Mouse (Mus musculus) liver, embryonic 15.5 days (tissue): Measurements from ENCODE around the gene P4ha3. TPM values are rescaled to one million over a fixed set of nuclear protein-coding genes. Genes with fewer than 3 reads are reported as not detected.

Experiments
- ATAC-seq: fragments of 200-750 bp; cut with Nextera tagmentation; 2 replicates; pipeline ENCODE4 v1.8.0; 2017; ENCODE audit warnings: moderate number of reproducible peaks, mild to moderate bottlenecking, moderate library complexity; ENCODE audit not compliant: insufficient read depth
- H3K27ac ChIP-seq: fragments of 300-500 bp; sonication (generic); replicated peaks from 2 replicates; pipeline ENCODE4 v1.5.1; 2015; ENCODE audit warnings: mild to moderate bottlenecking, inconsistent platforms
- H3K27me3 ChIP-seq: fragments of 300-500 bp; sonication (generic); 2 replicates; pipeline ENCODE4 v1.6.1; 2015; ENCODE audit warnings: mild to moderate bottlenecking, inconsistent platforms
- H3K36me3 ChIP-seq: fragments of 300-500 bp; sonication (generic); replicated peaks from 2 replicates; pipeline ENCODE4 v1.6.1; 2015; ENCODE audit warnings: moderate library complexity, mild to moderate bottlenecking, inconsistent platforms
- H3K4me1 ChIP-seq: fragments of 300-500 bp; sonication (generic); replicated peaks from 2 replicates; pipeline ENCODE4 v1.6.1; 2015; ENCODE audit warnings: inconsistent platforms
- H3K4me2 ChIP-seq: fragments of 300-500 bp; sonication (generic); 2 replicates; pipeline ENCODE4 v1.6.1; 2015; ENCODE audit warnings: moderate library complexity, mild to moderate bottlenecking, inconsistent platforms
- H3K4me3 ChIP-seq: fragments of 300-500 bp; sonication (generic); replicated peaks from 2 replicates; pipeline ENCODE4 v1.5.1; 2015; ENCODE audit warnings: mild to moderate bottlenecking, inconsistent platforms
- H3K9ac ChIP-seq: fragments of 300-500 bp; sonication (generic); 2 replicates; pipeline ENCODE4 v1.6.1; 2015; ENCODE audit warnings: moderate library complexity, mild to moderate bottlenecking, inconsistent platforms
- H3K9me3 ChIP-seq: fragments of 300-500 bp; sonication (generic); replicated peaks from 2 replicates; pipeline ENCODE4 v1.6.1; 2016; ENCODE audit warnings: inconsistent platforms
- WGBS: fragments of 180-500 bp; shearing (Covaris S2); methylation state at CpG from one replicate; pipeline ENCODE4 v1.1.7; 2015; ENCODE audit warnings: mixed read lengths; ENCODE audit not compliant: insufficient replicate concordance; 5-methylcytosine and 5-hydroxymethylcytosine counted together
- polyA plus RNA-seq: library from polyadenylated mRNA; unstranded; fragments of >200 nt; fragmentation: Nextera tagmentation; extraction: Ambion mirVana; gene quantifications from 2 replicates; pipeline ENCODE4 v1.2.1, GENCODE M21; 2015

P4ha3 gene
- polyA plus RNA-seq, 1 experiment from 2014 or later: 1.0 TPM

- Histone ChIP-seq H3K27ac (no peak overlapping the region), H3K9me3 (no peaks in the 10 kb centered on the region), H3K36me3 (peaks cover 60% of the 10 kb centered on the region), H3K27me3 (no peaks in the 10 kb centered on the region), H3K9ac (no peak overlapping the region), H3K4me1 (no peaks in the 10 kb centered on the region), H3K4me2 (no peak overlapping the region), H3K4me3 (no peak overlapping the region)
- ATAC-seq: no peak
- WGBS: 54% methylated on average over 3 of the region's 3 CpGs
Measured at GRCm38 (mm10) chr7:100331269-100331668, 45.9 kb downstream of the P4ha3 start.

- Histone ChIP-seq H3K4me2 (no peak overlapping the region), H3K27ac (no peak overlapping the region), H3K9me3 (no peaks in the 10 kb centered on the region), H3K27me3 (no peaks in the 10 kb centered on the region), H3K4me3 (no peak overlapping the region), H3K36me3 (peaks cover 80% of the 10 kb centered on the region), H3K9ac (no peak overlapping the region), H3K4me1 (no peaks in the 10 kb centered on the region)
- WGBS: 88% methylated on average over 2 of the region's 2 CpGs
- ATAC-seq: no peak
Measured at GRCm38 (mm10) chr7:100335921-100336320, 50.6 kb downstream of the P4ha3 start.

GRCm38 (mm10) chr7:100354984-100355383, 69.7 kb downstream of the P4ha3 start:
- ATAC-seq: no peak
- Histone ChIP-seq H3K9ac (no peak overlapping the region), H3K27ac (no peak overlapping the region), H3K4me2 (no peak overlapping the region), H3K4me3 (no peak overlapping the region), H3K9me3 (no peaks in the 10 kb centered on the region), H3K27me3 (no peaks in the 10 kb centered on the region), H3K4me1 (no peaks in the 10 kb centered on the region), H3K36me3 (peaks cover 11% of the 10 kb centered on the region; the same call in 1 of the 2 replicates)
- 74% methylated on average over 4 of the region's 4 CpGs for WGBS

DNA sequence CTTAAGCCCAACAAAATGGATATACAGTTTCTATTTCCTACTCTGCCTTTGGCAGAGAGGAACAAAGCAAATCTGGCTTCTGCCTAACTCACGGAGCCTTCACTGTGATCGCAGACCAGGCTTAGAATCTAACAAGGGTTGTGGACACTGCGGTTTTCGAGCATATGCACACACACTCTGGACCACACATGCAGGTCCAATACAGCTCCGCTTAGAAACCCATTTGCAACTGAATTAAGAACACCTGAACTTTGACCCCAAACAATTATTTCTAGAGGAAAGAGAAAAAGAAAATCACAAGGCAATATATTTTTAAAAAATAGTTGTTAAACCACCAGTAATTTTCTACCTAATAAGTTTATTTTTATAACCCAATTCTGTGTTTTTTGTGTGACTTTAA, 71.0 kb downstream of the P4ha3 start:
- ATAC-seq: no peak
- H3K27ac ChIP-seq: no peak overlapping the region

GRCm38 (mm10) chr7:100356768-100357167, 71.4 kb downstream of the P4ha3 start:
- no peak for ATAC-seq
- 82% methylated on average over 1 of the region's 1 CpGs for WGBS

More for the DNA sequence above, 71.0 kb downstream of the P4ha3 start:
- no peaks in the 10 kb centered on the region for H3K27me3 ChIP-seq
- WGBS: 84% methylated on average over 5 of the region's 5 CpGs
- no peak overlapping the region for H3K9ac ChIP-seq
- H3K4me1 ChIP-seq: no peaks in the 10 kb centered on the region
- H3K9me3 ChIP-seq: no peaks in the 10 kb centered on the region
- H3K4me2 ChIP-seq: no peak overlapping the region
- H3K36me3 ChIP-seq: peaks cover 5% of the 10 kb centered on the region; the same call in 1 of the 2 replicates
- no peak overlapping the region for H3K4me3 ChIP-seq

GRCm38 (mm10) chr7:100357856-100358255, 72.5 kb downstream of the P4ha3 start:
- no peak overlapping the region for H3K9ac ChIP-seq

More at GRCm38 (mm10) chr7:100356768-100357167, 71.4 kb downstream of the P4ha3 start:
- H3K4me1 ChIP-seq: no peaks in the 10 kb centered on the region
- H3K9me3 ChIP-seq: no peaks in the 10 kb centered on the region
- no peaks in the 10 kb centered on the region for H3K27me3 ChIP-seq
- no peak overlapping the region for H3K27ac ChIP-seq
- 0 out of 2 replicates have a peak, but pooled peaks cover 3% of the 10 kb centered on the region for H3K36me3 ChIP-seq
- no peak overlapping the region for H3K4me2 ChIP-seq
- H3K9ac ChIP-seq: no peak overlapping the region
- H3K4me3 ChIP-seq: no peak overlapping the region

GRCm38 (mm10) chr7:100363162-100363561, 77.8 kb downstream of the P4ha3 start:
- no peak overlapping the region for H3K9ac ChIP-seq
- WGBS: 67% methylated on average over 2 of the region's 2 CpGs
- H3K27ac ChIP-seq: no peak overlapping the region
- H3K4me2 ChIP-seq: no peak overlapping the region
- H3K36me3 ChIP-seq: no peaks in the 10 kb centered on the region
- no peak overlapping the region for H3K4me3 ChIP-seq
- no peaks in the 10 kb centered on the region for H3K9me3 ChIP-seq
- ATAC-seq: no peak
- no peaks in the 10 kb centered on the region for H3K27me3 ChIP-seq
- peaks cover 11% of the 10 kb centered on the region; the same call in 1 of the 2 replicates for H3K4me1 ChIP-seq

More at GRCm38 (mm10) chr7:100357856-100358255, 72.5 kb downstream of the P4ha3 start:
- no peaks in the 10 kb centered on the region for H3K4me1 ChIP-seq
- no peak for ATAC-seq
- H3K4me3 ChIP-seq: no peak overlapping the region
- 0 out of 2 replicates have a peak, but pooled peaks cover 3% of the 10 kb centered on the region for H3K36me3 ChIP-seq
- no peaks in the 10 kb centered on the region for H3K27me3 ChIP-seq
- no peak overlapping the region for H3K27ac ChIP-seq
- no peaks in the 10 kb centered on the region for H3K9me3 ChIP-seq
- no peak overlapping the region for H3K4me2 ChIP-seq

DNA sequence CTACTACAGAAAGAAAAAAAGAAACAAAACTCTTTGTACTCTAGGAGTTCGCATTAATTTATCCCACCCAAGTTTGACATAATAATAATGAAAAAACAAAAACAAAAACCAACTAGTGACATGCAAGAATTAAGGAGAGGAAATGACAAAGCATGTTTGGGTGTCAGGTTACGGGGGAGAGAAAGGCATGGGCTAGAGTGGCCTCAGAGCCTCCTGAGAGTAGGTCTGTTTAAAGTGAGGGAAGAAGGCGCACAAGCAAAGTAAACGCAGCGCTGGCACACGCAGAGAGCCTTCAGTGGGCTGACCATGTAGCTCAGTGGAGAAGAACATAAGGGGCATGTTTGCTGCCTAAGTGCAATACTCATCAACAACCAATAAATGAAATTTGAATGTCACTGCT, 79.6 kb downstream of the P4ha3 start:
- H3K27me3 ChIP-seq: no peaks in the 10 kb centered on the region
- H3K4me1 ChIP-seq: peaks cover 18% of the 10 kb centered on the region; the same call in 1 of the 2 replicates
- no peak overlapping the region for H3K9ac ChIP-seq
- no peak overlapping the region for H3K27ac ChIP-seq
- H3K4me2 ChIP-seq: no peak overlapping the region
- no peak for ATAC-seq
- H3K9me3 ChIP-seq: no peaks in the 10 kb centered on the region
- H3K36me3 ChIP-seq: no peaks in the 10 kb centered on the region
- H3K4me3 ChIP-seq: no peak overlapping the region
- 47% methylated on average over 6 of the region's 6 CpGs for WGBS

Other genes with a start within 250 kb of the P4ha3 start
- gene Pold3, start 164.0 kb upstream of the P4ha3 start, polyA plus RNA-seq: 41.6 and 43.7 TPM in 2 replicates
- gene Lipt2, start 126.2 kb upstream of the P4ha3 start, polyA plus RNA-seq: 4.2 and 5.4 TPM in 2 replicates
- gene Kcne3, start 109.0 kb upstream of the P4ha3 start, polyA plus RNA-seq: 1.2 and 1.8 TPM in 2 replicates
- gene Pgm2l1, start 58.1 kb upstream of the P4ha3 start, polyA plus RNA-seq: 1.4 and 1.8 TPM in 2 replicates
- gene C2cd3, start 86.7 kb downstream of the P4ha3 start, polyA plus RNA-seq: 8.7 and 9.8 TPM in 2 replicates
- gene Ppme1, start 86.8 kb downstream of the P4ha3 start, polyA plus RNA-seq: 24.1 and 32.7 TPM in 2 replicates
- gene Ucp3, start 187.5 kb downstream of the P4ha3 start, polyA plus RNA-seq: 0.06 TPM in 1 of 2 replicates, not detected in the other
- gene Ucp2, start 207.8 kb downstream of the P4ha3 start, polyA plus RNA-seq: 734 and 787 TPM in 2 replicates
- 2.9 and 3.8 TPM in 2 replicates for gene Dnajb13, start 229.4 kb downstream of the P4ha3 start, polyA plus RNA-seq